Mouse (Mus musculus) E14TG2a.4 (cell line): Measurements from ENCODE around the gene Arhgap20.

Experiments
- CTCF ChIP-seq: conservative IDR thresholded peaks from 2 replicates; pipeline ENCODE4 v1.5.1; 2014; ENCODE audit warnings: low read length
- POU5F1 ChIP-seq: IDR thresholded peaks from 2 replicates; pipeline ENCODE4 v1.6.1; 2014; ENCODE audit warnings: low read length, borderline replicate concordance

DNA sequence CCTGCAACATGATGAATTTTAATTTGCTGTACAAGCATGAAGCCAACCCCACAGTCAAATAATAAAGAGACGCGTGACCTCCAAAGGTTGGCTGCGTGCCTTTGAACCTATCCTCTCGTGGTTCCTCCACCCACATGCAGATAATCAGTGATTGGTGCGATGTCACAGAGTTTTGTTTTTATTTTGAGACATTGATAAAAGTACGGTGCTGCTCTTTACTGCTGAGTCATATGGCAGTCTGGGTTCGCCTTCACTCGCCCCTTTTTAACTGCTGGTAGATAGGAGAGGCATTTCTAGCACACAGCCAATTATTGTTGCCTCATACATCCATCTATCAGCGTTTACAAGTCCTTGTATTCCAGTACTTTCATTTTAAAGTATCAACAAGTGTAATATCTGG is 34.0 kb downstream of the Arhgap20 start:
- TF ChIP-seq CTCF (no peak), POU5F1 (no peak)
